Mouse (Mus musculus) spleen, adult 2 months (tissue): ENCODE results near the gene Zfp870.

Experiments used
- CTCF ChIP-seq: fragments of 200-500 bp; IDR thresholded peaks from 2 replicates; pipeline ENCODE4 v1.5.1; 2011; ENCODE audit warnings: mild to moderate bottlenecking, inconsistent platforms; ENCODE audit not compliant: insufficient read depth, insufficient read length, insufficient replicate concordance; ENCODE audit errors: extremely low read depth
- POLR2A ChIP-seq: fragments of 200-500 bp; IDR thresholded peaks from 2 replicates; pipeline ENCODE4 v1.6.1; 2011; ENCODE audit warnings: low read depth, low read length, inconsistent platforms

DNA sequence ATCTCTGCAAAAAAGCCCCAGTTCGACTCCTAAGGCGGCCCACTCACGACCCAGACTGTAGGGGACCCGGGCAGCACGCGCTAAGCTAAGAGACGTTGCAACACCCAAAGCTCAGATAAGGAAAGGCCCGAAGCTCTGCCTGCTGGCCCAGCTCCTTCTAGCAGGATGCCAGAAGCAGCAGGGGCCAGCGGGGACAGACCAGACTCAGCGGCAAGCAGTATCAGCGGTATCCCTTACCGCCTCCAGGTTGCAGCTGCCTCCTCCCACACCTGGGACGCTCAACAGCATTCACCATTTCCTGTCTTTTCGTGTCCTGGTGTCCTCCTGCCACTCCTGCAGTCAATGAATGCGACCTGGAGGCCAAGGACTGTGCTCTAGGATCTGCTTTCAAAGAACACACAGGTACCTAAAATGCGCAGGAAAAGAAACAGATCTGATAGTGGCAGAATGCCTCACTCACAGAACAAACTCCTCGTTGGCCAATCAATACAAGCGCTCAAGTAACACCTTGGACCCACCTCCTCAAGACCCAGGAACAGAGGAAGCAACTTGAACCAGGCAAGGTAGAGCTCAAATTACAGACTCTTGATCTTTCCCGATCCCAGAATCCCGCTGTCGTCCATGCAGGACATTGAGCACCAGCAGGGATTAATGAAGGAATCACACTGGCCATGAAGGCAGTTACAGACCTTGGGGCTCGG is 13.8 kb downstream of the Zfp870 start:
- TF ChIP-seq CTCF: no peak
- TF ChIP-seq POLR2A: no peak
